Mouse (Mus musculus): ENCODE measurements around the gene Cldnd1. TPM values are rescaled to one million over a fixed set of nuclear protein-coding genes. Genes with fewer than 3 reads are reported as not detected.
A peak's percentile ranks its signal among the peaks of the same experiment; 100 is the strongest.

Gene Cldnd1
- polyA plus RNA-seq, 1 experiment from 2014 or later: 110 TPM

DNA sequence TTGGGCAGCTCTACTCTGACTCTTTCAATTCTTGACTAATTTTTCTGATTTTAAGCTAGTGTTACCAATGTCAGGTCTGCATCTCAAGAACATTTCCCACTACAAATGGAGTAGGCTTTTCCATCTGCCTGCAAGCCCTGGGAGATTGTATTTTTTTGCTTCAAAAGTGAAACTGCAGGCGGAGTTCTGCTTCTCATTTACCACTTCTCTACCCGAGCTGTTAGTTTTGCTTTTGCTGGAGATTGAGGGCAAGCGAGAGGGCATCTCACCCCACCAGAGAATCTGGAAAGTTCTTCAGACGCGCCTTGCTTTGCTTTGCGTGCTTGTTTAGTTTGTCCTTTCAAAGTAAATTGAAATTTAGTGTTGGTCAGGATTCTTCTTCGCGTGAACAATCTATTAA is 15.5 kb upstream of the Cldnd1 start:
- Histone ChIP-seq H3K9ac (no peak overlapping the region), H3K27me3 (no peaks in the 10 kb centered on the region), H3K9me3 (no peaks in the 10 kb centered on the region), H3K36me3 (no peaks in the 10 kb centered on the region), H3K27ac (no peak overlapping the region), H3K4me1 (no peaks in the 10 kb centered on the region), H3K4me3 (no peak overlapping the region), H3K4me2 (no peak overlapping the region)
- 64% methylated on average over 8 of the region's 8 CpGs for WGBS
- ATAC-seq (ENCODE audit: borderline replicate concordance, extremely low read depth, low FRiP score, low TSS enrichment): no peak

DNA sequence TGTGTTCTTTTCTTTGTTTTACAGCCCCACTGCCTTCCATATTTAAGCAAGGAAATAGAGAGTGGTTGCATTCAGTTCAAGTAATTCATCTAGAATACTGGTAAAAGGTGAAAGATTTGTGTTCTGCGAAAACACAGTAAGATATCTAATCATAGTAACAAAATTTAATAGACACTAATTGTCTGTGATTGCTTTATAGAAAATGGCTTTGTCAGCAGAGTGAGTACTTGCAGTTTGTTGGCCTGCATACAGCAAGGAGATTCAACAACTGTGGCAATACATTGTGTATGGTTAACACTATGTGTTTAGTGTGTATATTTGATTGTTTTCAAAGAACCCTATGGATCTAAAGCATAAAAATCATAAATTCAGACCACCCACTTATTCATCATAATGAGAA is 14.6 kb upstream of the Cldnd1 start:
- Histone ChIP-seq H3K4me3 (no peak overlapping the region), H3K27ac (no peak overlapping the region), H3K4me2 (no peak overlapping the region), H3K36me3 (no peaks in the 10 kb centered on the region), H3K9ac (no peak overlapping the region), H3K9me3 (no peaks in the 10 kb centered on the region), H3K27me3 (no peaks in the 10 kb centered on the region), H3K4me1 (no peaks in the 10 kb centered on the region)
- ATAC-seq (ENCODE audit: borderline replicate concordance, extremely low read depth, low FRiP score, low TSS enrichment): no peak
- 88% methylated on average over 1 of the region's 1 CpGs for WGBS

DNA sequence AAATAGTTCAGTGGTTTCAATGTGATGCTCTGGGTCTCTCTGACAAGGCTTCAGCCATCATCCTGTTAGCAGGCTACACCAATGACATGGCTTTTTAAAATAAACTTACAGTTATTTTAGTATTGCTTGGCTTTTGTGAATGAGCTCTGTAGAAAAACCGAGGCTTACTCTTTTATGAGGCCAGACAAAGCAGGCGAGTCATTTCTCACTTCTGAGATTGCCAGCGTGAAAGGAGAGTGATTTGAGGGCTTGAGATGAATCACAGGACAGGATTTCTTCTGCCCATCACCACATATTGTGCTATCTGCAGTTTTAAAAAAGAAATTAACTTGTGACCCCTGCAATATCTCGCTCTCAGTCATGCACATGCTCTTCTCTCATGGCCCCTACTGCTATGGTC is 12.7 kb upstream of the Cldnd1 start:
- Histone ChIP-seq H3K9ac (no peak overlapping the region), H3K9me3 (no peaks in the 10 kb centered on the region), H3K27ac (no peak overlapping the region), H3K27me3 (no peaks in the 10 kb centered on the region), H3K4me1 (no peaks in the 10 kb centered on the region), H3K36me3 (no peaks in the 10 kb centered on the region), H3K4me2 (no peak overlapping the region), H3K4me3 (no peak overlapping the region)
- 63% methylated on average over 4 of the region's 4 CpGs for WGBS
- ATAC-seq (ENCODE audit: borderline replicate concordance, extremely low read depth, low FRiP score, low TSS enrichment): no peak

DNA sequence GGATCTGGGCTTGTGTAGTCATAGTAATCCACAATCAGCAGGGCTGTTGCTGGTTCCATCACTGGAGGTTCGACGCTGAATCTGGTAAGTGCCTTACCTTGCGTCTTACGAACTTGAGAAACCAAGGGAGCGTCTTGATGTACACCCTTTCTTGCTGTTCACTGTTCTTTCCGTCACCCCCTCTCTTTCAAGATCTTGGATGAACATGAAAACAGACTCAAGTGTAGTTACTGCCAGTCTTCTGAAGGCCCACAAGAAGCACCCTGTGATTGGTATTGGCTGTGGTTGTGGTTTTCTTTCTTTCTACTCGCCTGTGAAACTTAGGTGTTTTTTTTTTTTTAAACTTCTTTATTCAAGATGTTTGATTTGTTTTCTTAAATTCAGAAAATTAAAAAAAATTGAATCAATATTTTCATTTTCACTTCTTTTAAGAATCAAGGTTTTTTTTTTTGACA is 9.0 kb upstream of the Cldnd1 start, which contains the start of gene Gpr15:
Gene Gpr15, minus strand, starts transcription at position 405 of the 455 bp plus-strand sequence.
- no peak for ATAC-seq (ENCODE audit: borderline replicate concordance, extremely low read depth, low FRiP score, low TSS enrichment)
- H3K36me3 ChIP-seq: no peaks in the 10 kb centered on the region
- H3K9ac ChIP-seq: no peak within 1 kb of the TSS
- WGBS: 87% methylated on average over 7 of the region's 7 CpGs
- no peak within 1 kb of the TSS for H3K4me3 ChIP-seq
- H3K27ac ChIP-seq: no peak within 1 kb of the TSS
- no peak within 1 kb of the TSS for H3K4me2 ChIP-seq
- no peaks in the 10 kb centered on the region for H3K4me1 ChIP-seq
- H3K27me3 ChIP-seq: no peaks in the 10 kb centered on the region
- no peaks in the 10 kb centered on the region for H3K9me3 ChIP-seq

DNA sequence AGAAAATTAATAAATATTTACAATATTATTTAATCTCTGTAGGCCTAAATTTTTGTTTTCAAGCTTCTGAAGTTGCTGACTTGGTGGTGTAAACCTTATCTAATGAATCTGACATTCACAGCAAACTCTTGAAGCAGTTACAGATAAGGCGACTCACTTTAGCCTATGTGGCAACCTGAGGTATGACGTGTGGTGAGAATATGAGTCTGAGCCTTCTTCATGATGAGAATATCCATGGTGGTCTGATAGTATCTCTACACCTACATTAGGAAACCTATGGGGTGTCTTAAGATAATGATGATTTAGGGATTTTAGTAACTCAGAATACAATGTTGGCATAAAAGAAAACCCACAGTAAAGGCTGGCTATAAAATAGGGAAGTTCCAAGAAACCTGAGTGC is 5.4 kb upstream of the Cldnd1 start:
- H3K9ac ChIP-seq: no peak overlapping the region
- no peaks in the 10 kb centered on the region for H3K4me1 ChIP-seq
- H3K4me3 ChIP-seq: no peak overlapping the region
- ATAC-seq (ENCODE audit: borderline replicate concordance, extremely low read depth, low FRiP score, low TSS enrichment): no peak
- H3K9me3 ChIP-seq: no peaks in the 10 kb centered on the region
- no peak overlapping the region for H3K4me2 ChIP-seq
- no peaks in the 10 kb centered on the region for H3K27me3 ChIP-seq
- WGBS: 71% methylated on average over 2 of the region's 2 CpGs
- H3K27ac ChIP-seq: no peak overlapping the region
- H3K36me3 ChIP-seq: no peaks in the 10 kb centered on the region

DNA sequence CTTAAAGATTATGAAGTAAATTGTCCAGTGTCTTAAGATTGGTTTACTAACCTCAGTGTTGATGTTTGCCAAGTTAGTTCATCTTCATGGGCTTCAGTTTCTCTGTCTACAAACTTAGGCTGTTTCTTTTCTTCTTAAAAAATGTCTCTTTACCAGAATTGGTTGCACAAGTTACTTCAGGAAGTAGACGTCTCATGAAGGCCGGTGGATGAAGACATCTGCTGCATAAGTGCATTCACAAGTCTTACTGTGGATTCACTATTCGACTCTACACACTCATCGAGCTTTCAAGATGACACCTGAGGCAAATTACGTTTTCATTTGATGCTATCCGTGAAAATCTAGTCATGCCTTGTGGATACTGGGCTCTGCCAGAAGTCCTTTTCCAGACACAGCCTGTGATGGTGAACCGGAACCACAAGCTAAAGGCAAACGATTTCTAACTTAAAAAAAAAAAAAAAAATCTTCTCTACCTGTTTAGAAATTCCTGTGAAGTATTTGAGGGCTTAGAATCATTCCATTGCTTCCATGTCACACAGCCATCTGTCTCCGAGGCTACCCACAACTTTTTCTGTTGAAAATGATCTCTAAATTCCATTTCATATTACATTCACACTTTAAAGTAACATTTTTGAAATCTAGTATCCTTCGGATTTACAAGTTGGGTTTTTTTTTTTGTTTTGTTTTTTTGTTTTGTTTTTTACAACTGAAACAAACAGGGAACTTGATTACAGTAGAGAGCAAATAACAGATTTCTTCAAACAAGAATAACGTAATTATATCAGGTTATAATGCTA is 832 bp upstream of the Cldnd1 start:
- Histone ChIP-seq H3K4me1 (0 out of 2 replicates have a peak, but pooled peaks cover 9% of the 10 kb centered on the region), H3K9ac (no peak overlapping the region), H3K27me3 (no peaks in the 10 kb centered on the region), H3K27ac (no peak overlapping the region), H3K4me2 (peak overlapping the region; percentile 61), H3K4me3 (peak overlapping the region; percentile 69), H3K36me3 (peaks cover 15% of the 10 kb centered on the region), H3K9me3 (no peaks in the 10 kb centered on the region)
- ATAC-seq (ENCODE audit: borderline replicate concordance, extremely low read depth, low FRiP score, low TSS enrichment): no peak
- 75% methylated on average over 11 of the region's 11 CpGs for WGBS

DNA sequence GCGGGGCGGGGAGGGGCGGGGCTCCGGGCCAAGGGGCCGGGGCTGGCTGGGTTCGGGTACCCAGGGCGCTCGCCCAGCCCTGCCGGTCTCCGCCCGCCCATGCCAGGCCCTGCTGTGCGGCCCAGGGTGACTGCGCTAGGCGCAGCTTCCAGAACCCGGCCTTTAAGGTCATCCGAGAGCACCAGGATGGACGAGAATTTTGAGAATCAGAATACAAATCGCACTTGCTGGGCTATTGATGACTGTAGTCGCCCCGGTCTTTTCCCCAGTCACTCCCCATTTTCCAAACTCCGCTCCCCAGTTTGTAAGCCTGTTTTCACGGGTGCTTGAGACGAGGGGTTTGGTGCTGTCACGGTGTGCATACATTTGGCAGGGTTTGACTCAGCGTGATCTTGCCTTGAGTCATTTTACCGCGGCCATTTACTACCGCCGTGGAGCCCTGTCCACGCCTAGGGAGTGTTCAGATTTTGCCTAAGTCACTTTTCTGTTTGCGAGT is 514 bp downstream of the Cldnd1 start:
- WGBS: 0% methylated on average over 20 of the region's 31 CpGs
- Histone ChIP-seq H3K4me1 (0 out of 2 replicates have a peak, but pooled peaks cover 9% of the 10 kb centered on the region), H3K27me3 (no peaks in the 10 kb centered on the region), H3K4me2 (peak overlapping the region; percentile 61), H3K9me3 (no peaks in the 10 kb centered on the region), H3K27ac (peak overlapping the region; percentile 82), H3K36me3 (peaks cover 27% of the 10 kb centered on the region), H3K4me3 (peak overlapping the region; percentile 69), H3K9ac (peak overlapping the region; percentile 76)
- ATAC-seq (ENCODE audit: borderline replicate concordance, extremely low read depth, low FRiP score, low TSS enrichment): peak; percentile 93

DNA sequence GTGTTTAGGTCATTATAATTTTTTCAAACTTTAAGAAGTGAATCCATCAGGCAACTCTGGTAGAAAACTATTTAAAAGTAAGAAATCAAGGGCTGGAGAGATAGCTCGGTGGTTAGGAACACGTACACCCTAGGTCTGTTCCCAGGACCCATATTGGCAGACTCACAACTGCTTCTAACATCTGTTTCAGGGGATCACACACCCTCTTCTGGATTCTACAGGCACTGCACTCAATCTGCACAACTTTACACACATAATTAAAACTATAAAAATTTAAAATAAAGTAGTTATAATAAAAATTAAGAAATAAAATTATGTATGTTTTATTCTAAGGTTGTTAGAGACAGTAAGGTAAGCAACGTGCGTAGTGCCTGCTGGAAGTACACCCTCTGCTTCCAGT is 10.5 kb downstream of the Cldnd1 start:
- Histone ChIP-seq H3K4me1 (no peaks in the 10 kb centered on the region), H3K27ac (no peak overlapping the region), H3K9ac (no peak overlapping the region), H3K4me3 (no peak overlapping the region), H3K36me3 (peaks cover 12% of the 10 kb centered on the region; the same call in 1 of the 2 replicates), H3K4me2 (no peak overlapping the region), H3K9me3 (no peaks in the 10 kb centered on the region), H3K27me3 (no peaks in the 10 kb centered on the region)
- 78% methylated on average over 4 of the region's 4 CpGs for WGBS
- no peak for ATAC-seq (ENCODE audit: borderline replicate concordance, extremely low read depth, low FRiP score, low TSS enrichment)

DNA sequence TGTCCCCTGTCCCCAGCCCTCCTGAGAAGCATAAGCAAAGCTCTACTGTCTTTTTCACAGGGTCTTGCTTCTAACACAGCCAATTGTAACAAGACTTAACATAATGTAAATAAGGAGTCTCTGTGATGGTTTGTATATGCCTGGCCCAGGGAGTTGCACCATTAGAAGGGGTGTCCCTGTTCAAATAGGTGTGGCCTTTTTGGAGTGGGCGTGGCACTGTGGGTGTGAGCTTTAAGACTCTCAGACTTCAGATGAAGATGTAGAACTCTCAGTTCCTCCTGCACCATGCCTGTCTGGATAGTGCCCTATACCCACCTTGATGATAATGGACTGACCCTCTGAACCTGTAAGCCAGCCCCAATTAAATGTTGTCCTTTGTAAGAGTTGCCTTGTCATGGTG is 11.1 kb downstream of the Cldnd1 start:
- no peak overlapping the region for H3K4me3 ChIP-seq
- no peaks in the 10 kb centered on the region for H3K4me1 ChIP-seq
- WGBS: 78% methylated on average over 1 of the region's 1 CpGs
- H3K27ac ChIP-seq: no peak overlapping the region
- 0 out of 2 replicates have a peak, but pooled peaks cover 9% of the 10 kb centered on the region for H3K36me3 ChIP-seq
- no peaks in the 10 kb centered on the region for H3K9me3 ChIP-seq
- no peak overlapping the region for H3K9ac ChIP-seq
- ATAC-seq (ENCODE audit: borderline replicate concordance, extremely low read depth, low FRiP score, low TSS enrichment): no peak
- H3K4me2 ChIP-seq: no peak overlapping the region
- no peaks in the 10 kb centered on the region for H3K27me3 ChIP-seq

DNA sequence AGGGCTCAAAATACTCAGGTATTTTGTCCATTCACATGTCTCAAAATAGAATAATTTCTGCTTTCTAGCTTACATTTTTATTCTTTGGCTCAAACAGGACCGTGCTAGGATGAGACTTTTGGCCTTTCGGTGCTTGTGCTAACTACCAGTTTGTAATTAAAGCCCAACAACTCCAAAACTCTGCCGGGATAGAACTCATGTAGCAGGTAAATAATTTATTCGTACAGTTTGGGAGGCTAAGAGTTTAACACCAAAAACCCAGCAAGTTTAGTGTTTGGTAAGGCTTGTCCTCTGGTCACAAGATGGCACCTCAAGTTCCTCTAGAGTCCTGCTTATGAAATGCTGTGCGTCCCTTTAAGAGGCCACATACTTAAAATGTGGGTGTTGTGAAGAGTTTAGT is 13.0 kb downstream of the Cldnd1 start:
- Histone ChIP-seq H3K9me3 (no peaks in the 10 kb centered on the region), H3K27me3 (no peaks in the 10 kb centered on the region), H3K9ac (no peak overlapping the region), H3K36me3 (0 out of 2 replicates have a peak, but pooled peaks cover 2% of the 10 kb centered on the region), H3K4me3 (no peak overlapping the region), H3K4me2 (no peak overlapping the region), H3K4me1 (no peaks in the 10 kb centered on the region), H3K27ac (no peak overlapping the region)
- WGBS: 87% methylated on average over 5 of the region's 5 CpGs
- no peak for ATAC-seq (ENCODE audit: borderline replicate concordance, extremely low read depth, low FRiP score, low TSS enrichment)

DNA sequence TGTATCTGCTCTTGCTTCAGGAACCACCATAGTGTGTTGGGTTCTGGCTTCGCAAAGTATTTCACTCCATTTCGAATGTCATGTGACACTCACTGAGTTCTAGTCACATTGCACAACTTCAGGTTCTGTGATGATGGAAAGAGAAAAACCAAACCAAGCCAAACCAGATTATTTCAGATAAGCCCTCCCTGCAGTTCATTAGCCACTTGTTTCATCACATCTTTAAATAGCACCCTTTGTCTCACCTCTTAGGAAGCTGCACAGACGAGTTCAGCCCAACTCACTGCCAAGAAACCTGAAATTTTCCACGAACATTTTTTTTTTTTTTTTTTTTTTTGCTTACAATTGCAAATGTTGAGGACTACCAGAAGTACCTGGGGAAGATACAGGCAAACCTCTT is 19.0 kb downstream of the Cldnd1 start:
- no peaks in the 10 kb centered on the region for H3K36me3 ChIP-seq
- H3K4me3 ChIP-seq: no peak overlapping the region
- no peaks in the 10 kb centered on the region for H3K9me3 ChIP-seq
- no peak overlapping the region for H3K27ac ChIP-seq
- H3K9ac ChIP-seq: no peak overlapping the region
- no peak overlapping the region for H3K4me2 ChIP-seq
- no peak for ATAC-seq (ENCODE audit: borderline replicate concordance, extremely low read depth, low FRiP score, low TSS enrichment)
- H3K27me3 ChIP-seq: no peaks in the 10 kb centered on the region
- no peaks in the 10 kb centered on the region for H3K4me1 ChIP-seq
- 57% methylated on average over 4 of the region's 4 CpGs for WGBS

DNA sequence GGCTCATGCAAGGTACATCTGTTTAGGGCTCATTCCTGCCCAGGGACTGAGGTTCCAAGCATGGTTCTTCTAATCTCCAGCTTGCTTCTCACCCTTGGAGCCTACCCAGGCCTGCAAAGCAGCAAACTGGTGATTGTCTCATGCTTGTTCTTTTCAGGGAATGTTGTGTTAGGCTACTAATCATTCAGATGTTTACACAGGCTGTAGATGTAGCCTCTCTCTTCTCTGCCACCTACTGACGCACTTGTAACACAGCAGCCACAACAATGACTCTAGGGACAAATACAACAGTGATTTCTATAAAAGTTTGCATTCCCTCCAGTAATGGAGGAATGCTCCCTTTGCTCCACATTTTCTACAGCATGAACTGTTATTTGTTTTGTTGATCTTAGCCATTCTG is 23.6 kb downstream of the Cldnd1 start:
- Histone ChIP-seq H3K4me3 (no peak overlapping the region), H3K36me3 (no peaks in the 10 kb centered on the region), H3K4me2 (no peak overlapping the region), H3K9me3 (no peaks in the 10 kb centered on the region), H3K27me3 (no peaks in the 10 kb centered on the region), H3K9ac (no peak overlapping the region), H3K27ac (no peak overlapping the region), H3K4me1 (no peaks in the 10 kb centered on the region)
- 18% methylated on average over 1 of the region's 1 CpGs for WGBS
- no peak for ATAC-seq (ENCODE audit: borderline replicate concordance, extremely low read depth, low FRiP score, low TSS enrichment)

All from lung, embryonic 15.5 days (tissue).